Mouse (Mus musculus) CH12.LX (cell line): ENCODE data around the gene Rpl39. TPM values are rescaled to one million over a fixed set of nuclear protein-coding genes. Genes with fewer than 3 reads are reported as not detected.

ENCODE experiments used
- DNase-seq: peaks from one replicate; pipeline ENCODE4 v3.0.0-alpha.2; 2013; ENCODE audit errors: extremely low read depth
- H3K27ac ChIP-seq: 2 replicates; pipeline ENCODE4 v1.5.1; 2012; ENCODE audit warnings: low read depth, mild to moderate bottlenecking, control low read depth, moderate library complexity; ENCODE audit not compliant: insufficient read depth
- H3K27me3 ChIP-seq: replicated peaks from 2 replicates; pipeline ENCODE3; 2012; ENCODE audit warnings: inconsistent platforms
- H3K36me3 ChIP-seq, 2 experiments: replicated peaks in 1 of 2; 2 replicates each; pipeline versions ENCODE3 to v1.6.1; 2012; ENCODE audit warnings: inconsistent platforms in 1 of 2, low read length in 1 of 2, mild to moderate bottlenecking in 1 of 2, mixed read lengths in 1 of 2, moderate library complexity in 1 of 2; ENCODE audit not compliant: control insufficient read depth in 1 of 2, insufficient read depth in 1 of 2
- H3K4me1 ChIP-seq, 2 experiments: 2 replicates each; pipeline ENCODE4 v1.6.1; 2012; ENCODE audit warnings: inconsistent platforms in 1 of 2, moderate library complexity in 1 of 2; ENCODE audit not compliant: insufficient read depth in 2 of 2, control insufficient read depth in 1 of 2
- H3K4me2 ChIP-seq: 2 replicates; pipeline ENCODE4 v1.6.1; 2012; ENCODE audit warnings: low read depth, mild to moderate bottlenecking, control low read depth; ENCODE audit not compliant: poor library complexity, insufficient read depth, severe bottlenecking
- H3K4me3 ChIP-seq, 3 experiments: fragments of 150-350 bp in 1 of 3; sonication (generic) in 1 of 3; replicated peaks in 1 of 3; 2 replicates each; pipeline versions ENCODE3 to v1.5.1; 2011 to 2012; ENCODE audit warnings: low read depth in 2 of 3, low read length in 2 of 3, mild to moderate bottlenecking in 2 of 3, moderate library complexity in 2 of 3, control low read depth in 1 of 3, improper control_type of control experiment in 1 of 3, inconsistent platforms in 1 of 3, mixed read lengths in 1 of 3; ENCODE audit not compliant: poor library complexity in 1 of 3
- H3K79me2 ChIP-seq: replicated peaks from 2 replicates; pipeline ENCODE4 v1.6.1; 2012; ENCODE audit warnings: mild to moderate bottlenecking, moderate library complexity; ENCODE audit not compliant: control insufficient read depth, poor library complexity, insufficient read depth, severe bottlenecking; ENCODE audit errors: extremely low read depth
- H3K9ac ChIP-seq: 2 replicates; pipeline ENCODE4 v1.6.1; 2012; ENCODE audit warnings: low read depth, mild to moderate bottlenecking, control low read depth, moderate library complexity; ENCODE audit not compliant: insufficient read depth
- H3K9me3 ChIP-seq: replicated peaks from 2 replicates; pipeline ENCODE3; 2012; ENCODE audit warnings: low read length, inconsistent platforms, mixed read lengths
- BHLHE40 ChIP-seq: IDR thresholded peaks from 2 replicates; pipeline ENCODE4 v1.6.1; 2011; ENCODE audit warnings: mild to moderate bottlenecking, low read depth, low read length, improper control_type of control experiment
- CHD1 ChIP-seq: IDR thresholded peaks from 2 replicates; pipeline ENCODE4 v1.6.1; 2012; ENCODE audit warnings: low read depth, low read length, improper control_type of control experiment, inconsistent platforms
- CHD2 ChIP-seq: IDR thresholded peaks from 2 replicates; pipeline ENCODE4 v1.6.1; 2011; ENCODE audit warnings: low read length, improper control_type of control experiment
- E2F4 ChIP-seq: IDR thresholded peaks from 2 replicates; pipeline ENCODE4 v1.6.1; 2011; ENCODE audit warnings: low read depth, low read length, improper control_type of control experiment; ENCODE audit not compliant: insufficient replicate concordance
- ELF1 ChIP-seq: IDR thresholded peaks from 2 replicates; pipeline ENCODE4 v1.6.1; 2014; ENCODE audit warnings: low read depth, mild to moderate bottlenecking, inconsistent platforms, low read length, improper control_type of control experiment
- ETS1 ChIP-seq: conservative IDR thresholded peaks from 2 replicates; pipeline ENCODE4 v1.6.1; 2012; ENCODE audit warnings: low read depth, mild to moderate bottlenecking, inconsistent platforms, low read length, improper control_type of control experiment, moderate library complexity
- GABPA ChIP-seq: IDR thresholded peaks from 2 replicates; pipeline ENCODE4 v1.6.1; 2012; ENCODE audit warnings: low read depth, low read length, improper control_type of control experiment, inconsistent platforms; ENCODE audit not compliant: insufficient replicate concordance
- IRF4 ChIP-seq: IDR thresholded peaks from 2 replicates; pipeline ENCODE4 v1.6.1; 2014; ENCODE audit warnings: low read depth, mild to moderate bottlenecking, inconsistent platforms, low read length, improper control_type of control experiment
- JUN ChIP-seq: IDR thresholded peaks from 2 replicates; pipeline ENCODE4 v1.6.1; 2011; ENCODE audit warnings: low read depth, mild to moderate bottlenecking, low read length, improper control_type of control experiment, moderate library complexity; ENCODE audit not compliant: insufficient read depth
- JUND ChIP-seq: conservative IDR thresholded peaks from 2 replicates; pipeline ENCODE4 v1.6.1; 2011; ENCODE audit warnings: low read depth, low read length, improper control_type of control experiment
- MAX ChIP-seq: IDR thresholded peaks from 2 replicates; pipeline ENCODE4 v1.6.1; 2011; ENCODE audit warnings: low read length, improper control_type of control experiment
- MAZ ChIP-seq: IDR thresholded peaks from 2 replicates; pipeline ENCODE4 v1.6.1; 2012; ENCODE audit warnings: low read depth, mild to moderate bottlenecking, inconsistent platforms, low read length, improper control_type of control experiment, moderate library complexity
- MXI1 ChIP-seq: IDR thresholded peaks from 2 replicates; pipeline ENCODE4 v1.6.1; 2011; ENCODE audit warnings: mild to moderate bottlenecking, low read depth, low read length, improper control_type of control experiment
- NELFE ChIP-seq: IDR thresholded peaks from 2 replicates; pipeline ENCODE4 v1.6.1; 2011; ENCODE audit warnings: low read depth, low read length, improper control_type of control experiment
- PAX5 ChIP-seq: IDR thresholded peaks from 2 replicates; pipeline ENCODE4 v1.6.1; 2012; ENCODE audit warnings: low read length, inconsistent platforms, mixed read lengths
- RAD21 ChIP-seq: IDR thresholded peaks from 2 replicates; pipeline ENCODE4 v1.6.1; 2011; ENCODE audit warnings: low read depth, mild to moderate bottlenecking, low read length, improper control_type of control experiment, moderate library complexity
- SMC3 ChIP-seq: IDR thresholded peaks from 2 replicates; pipeline ENCODE4 v1.6.1; 2011; ENCODE audit warnings: low read depth, low read length, improper control_type of control experiment
- TBP ChIP-seq: conservative IDR thresholded peaks from 2 replicates; pipeline ENCODE4 v1.6.1; 2011; ENCODE audit warnings: low read depth, low read length, improper control_type of control experiment
- USF2 ChIP-seq: conservative IDR thresholded peaks from 2 replicates; pipeline ENCODE4 v1.6.1; 2011; ENCODE audit warnings: low read depth, low read length, improper control_type of control experiment
- ZMIZ1 ChIP-seq: IDR thresholded peaks from 2 replicates; pipeline ENCODE4 v1.6.1; 2012; ENCODE audit warnings: low read depth, mild to moderate bottlenecking, inconsistent platforms, low read length, improper control_type of control experiment
- ZNF384 ChIP-seq: IDR thresholded peaks from 2 replicates; pipeline ENCODE4 v1.6.1; 2012; ENCODE audit warnings: low read depth, low read length, improper control_type of control experiment, inconsistent platforms
- dilution Hi-C: fragments of 300-500 bp; cut with MboI; formaldehyde crosslinking; loops from 2 replicates; pipeline ENCODE4 v1.14.3; 2020; ENCODE audit warnings: low sequenced_read_pairs; ENCODE audit not compliant: extremely low pct_unique_long_range_greater_than_20kb, extremely low pct_ligation_motif_present
- in situ Hi-C: fragments of 300-500 bp; cut with MboI; formaldehyde crosslinking; loops from 3 replicates; pipeline ENCODE4 v1.14.3; 2019; ENCODE audit warnings: low sequenced_read_pairs, low pct_ligation_motif_present, low pct_unique_long_range_greater_than_20kb, mixed read lengths
- polyA plus RNA-seq: library from polyadenylated mRNA; unstranded; fragments of >175 nt; gene quantifications from 2 replicates; pipeline ENCODE4 v1.2.1, GENCODE M21; 2012; ENCODE audit warnings: low read depth; ENCODE audit not compliant: insufficient read length
- total RNA-seq, 2 experiments: library from RNA; depleted of rRNA; stranded (reverse); fragments of 300-350 nt in 1 of 2; fragments of >200 nt in 1 of 2; gene quantifications; 2 replicates each; pipeline ENCODE4 v1.2.3; 2012 to 2014

Rpl39 gene
- total and polyA plus RNA-seq, 3 experiments, result 1,227 to 2,172 (median 2,129) TPM

DNA sequence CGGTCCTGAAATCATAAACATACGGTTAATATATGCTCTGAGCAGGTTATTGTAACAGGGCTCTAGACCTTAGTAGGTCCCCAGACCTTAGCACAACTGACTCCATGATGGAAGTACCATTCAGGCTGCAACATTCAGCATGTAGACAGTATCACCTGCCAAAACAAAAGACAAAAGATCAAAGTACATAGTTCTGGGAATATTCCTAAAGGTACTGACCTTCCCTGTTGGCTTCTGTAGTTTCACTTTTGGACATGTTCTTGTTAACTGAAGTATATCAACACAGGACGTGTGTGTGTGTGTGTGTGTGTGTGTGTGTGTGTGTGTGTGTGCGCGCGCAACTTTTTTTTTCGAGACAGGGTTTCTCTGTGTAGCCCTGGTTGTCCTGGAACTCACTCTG, 40.3 kb upstream of the Rpl39 start:
- Histone ChIP-seq H3K27me3 (no peaks in the 10 kb centered on the region), H3K4me3 (no peak overlapping the region), H3K79me2 (peaks cover 24% of the 10 kb centered on the region), H3K27ac (no peak overlapping the region), H3K36me3 (no peaks in the 10 kb centered on the region), H3K4me1 (peaks cover 0 to 2% of the 10 kb centered on the region in 2 experiments; a peak in 1 of 4 replicates), H3K9me3 (peaks cover 3% of the 10 kb centered on the region), H3K4me2 (no peak overlapping the region), H3K9ac (no peak overlapping the region)
- in situ Hi-C loops, result no loop called here
- DNase-seq, result no peak
- TF ChIP-seq JUN, result no peak
- no peak for TF ChIP-seq ETS1
- no peak for TF ChIP-seq TBP
- no peak for TF ChIP-seq E2F4
- no peak for TF ChIP-seq NELFE
- no peak for TF ChIP-seq MAX
- no peak for TF ChIP-seq JUND
- TF ChIP-seq MAZ, result no peak
- TF ChIP-seq CHD2, result no peak
- TF ChIP-seq USF2, result no peak
- TF ChIP-seq CHD1, result no peak
- TF ChIP-seq GABPA, result no peak
- no peak for TF ChIP-seq IRF4
- TF ChIP-seq ZMIZ1, result no peak
- TF ChIP-seq MXI1, result no peak
- no peak for TF ChIP-seq ELF1
- dilution Hi-C loops, result no loop called here

DNA sequence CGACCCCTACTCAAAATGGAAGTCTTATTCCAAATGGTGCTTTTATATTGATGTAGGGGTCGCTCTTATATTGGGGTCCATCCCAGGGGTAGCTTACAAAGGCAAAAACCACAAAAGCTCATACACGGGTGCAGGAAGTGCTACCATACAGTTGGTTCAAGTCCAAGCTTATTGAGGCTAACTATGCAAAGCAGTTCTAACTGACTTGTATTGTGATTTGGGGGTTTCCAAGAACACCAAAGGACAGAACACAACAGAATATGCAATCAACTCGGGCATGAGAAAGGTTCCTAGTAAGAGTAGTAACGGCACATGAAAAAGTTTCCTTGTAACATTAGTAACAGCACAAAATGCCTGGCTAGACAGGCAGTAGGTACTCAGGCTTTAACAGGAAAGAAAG, 35.0 kb upstream of the Rpl39 start:
- dilution Hi-C loops, result no loop called here
- Histone ChIP-seq H3K4me2 (no peak overlapping the region; the same call in 1 of the 2 replicates), H3K4me3 (no peak overlapping the region), H3K27me3 (no peaks in the 10 kb centered on the region), H3K36me3 (no peaks in the 10 kb centered on the region), H3K4me1 (peaks cover 16 to 18% of the 10 kb centered on the region in 2 experiments), H3K9me3 (peaks cover 3% of the 10 kb centered on the region), H3K27ac (peak overlapping the region; percentile 77), H3K9ac (no peak overlapping the region), H3K79me2 (no peaks in the 10 kb centered on the region)
- TF ChIP-seq SMC3 (no peak), ETS1 (0 out of 2 replicates have a peak, but pooled peaks have one; percentile 9), RAD21 (no peak), ZNF384 (peak; percentile 34; the same call in 1 of the 2 replicates), ELF1 (peak; percentile 35; the same call in 1 of the 2 replicates), IRF4 (no peak; the same call in 1 of the 2 replicates), CHD1 (no peak), BHLHE40 (0 out of 2 replicates have a peak, but pooled peaks have one; percentile 40), PAX5 (no peak)
- no peak for DNase-seq
- in situ Hi-C loops, result no loop called here
